7 mouse cellular contexts compared by ENCODE assay signal in the genomic region with DNA sequence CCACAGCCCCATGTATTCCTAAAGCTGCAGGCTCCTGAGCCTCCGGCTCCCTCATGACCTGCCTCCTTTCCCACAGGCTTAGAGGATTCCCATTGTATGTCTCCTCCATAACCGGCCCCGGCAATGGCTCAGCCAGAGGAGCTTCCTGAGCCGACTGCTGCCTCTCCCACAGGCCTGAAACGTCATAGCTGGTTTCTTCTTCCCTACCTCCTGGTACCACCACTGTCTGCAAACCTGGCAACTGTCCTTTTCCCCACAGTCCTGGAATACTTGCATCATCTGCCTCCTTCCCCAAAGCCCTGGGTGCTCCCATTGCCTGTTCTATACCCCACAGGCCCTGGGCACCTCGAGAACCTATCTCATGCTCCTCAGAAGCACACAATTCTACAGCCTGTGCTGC. TPM values are rescaled to one million over a fixed set of nuclear protein-coding genes. Genes with fewer than 3 reads are reported as not detected.
DNase-seq lines count a peak whose midpoint lies in the region; ATAC-seq and TF ChIP-seq lines count a peak whose summit lies in the region.

No protein-coding gene starts in this region.

- no peak for TF ChIP-seq CTCF in lung, embryonic 14.5 days (IDR thresholded peaks at IDR 0.05; ENCODE audit: low read depth)
- TF ChIP-seq CTCF in midbrain, postnatal 0 days (IDR thresholded peaks at IDR 0.05), result no peak

- H3K4me3 ChIP-seq in lung, embryonic 14.5 days (ENCODE audit: low read depth, low read length), result no peak overlapping the region
- H3K4me3 ChIP-seq in embryonic facial prominence, embryonic 15.5 days (replicated peaks), result peak overlapping the region; percentile 85; the same call in 1 of the 2 replicates
- peak overlapping the region; percentile 78 for H3K4me3 ChIP-seq in hindbrain, embryonic 15.5 days
- H3K4me3 ChIP-seq in midbrain, postnatal 0 days (ENCODE audit: low read depth, low read length), result peak overlapping the region; percentile 80; the same call in 1 of the 2 replicates

- WGBS in lung, embryonic 14.5 days, result 88% methylated on average over 6 of the region's 6 CpGs
- WGBS in embryonic facial prominence, embryonic 15.5 days, result 75% methylated on average over 6 of the region's 6 CpGs
- WGBS in hindbrain, embryonic 15.5 days, result 89% methylated on average over 6 of the region's 6 CpGs
- 72% methylated on average over 6 of the region's 6 CpGs for WGBS in midbrain, postnatal 0 days

- no peak for DNase-seq in lung, embryonic 14.5 days
- DNase-seq in lung, postnatal 10 days, result no peak
- no peak for DNase-seq in midbrain, postnatal 0 days (ENCODE audit: low spot score)
- DNase-seq in layer of hippocampus, postnatal 10 days (ENCODE audit: low spot score in 2 of 2), result no peak

- no peaks in the 10 kb centered on the region for H3K27me3 ChIP-seq in lung, embryonic 14.5 days (ENCODE audit: insufficient read depth, low read length)
- no peaks in the 10 kb centered on the region for H3K27me3 ChIP-seq in embryonic facial prominence, embryonic 15.5 days
- no peaks in the 10 kb centered on the region for H3K27me3 ChIP-seq in hindbrain, embryonic 15.5 days
- no peaks in the 10 kb centered on the region for H3K27me3 ChIP-seq in midbrain, postnatal 0 days (ENCODE audit: insufficient read depth, low read length)

- H3K4me1 ChIP-seq in lung, embryonic 14.5 days (ENCODE audit: insufficient read depth), result no peaks in the 10 kb centered on the region
- peaks cover 29% of the 10 kb centered on the region for H3K4me1 ChIP-seq in embryonic facial prominence, embryonic 15.5 days
- H3K4me1 ChIP-seq in hindbrain, embryonic 15.5 days (replicated peaks), result peaks cover 30% of the 10 kb centered on the region
- H3K4me1 ChIP-seq in midbrain, postnatal 0 days (ENCODE audit: insufficient read depth, low read length), result peaks cover 12% of the 10 kb centered on the region

- no peak overlapping the region for H3K9ac ChIP-seq in lung, embryonic 14.5 days
- H3K9ac ChIP-seq in embryonic facial prominence, embryonic 15.5 days, result 0 out of 2 replicates have a peak overlapping the region, but pooled peaks have one; percentile 71
- H3K9ac ChIP-seq in hindbrain, embryonic 15.5 days, result peak overlapping the region; percentile 81; the same call in 1 of the 2 replicates
- peak overlapping the region; percentile 90 for H3K9ac ChIP-seq in midbrain, postnatal 0 days (replicated peaks; ENCODE audit: low read length, poor library complexity, severe bottlenecking)

- peak overlapping the region; percentile 91 for H3K4me2 ChIP-seq in lung, embryonic 14.5 days
- H3K4me2 ChIP-seq in embryonic facial prominence, embryonic 15.5 days (replicated peaks), result peak overlapping the region; percentile 85; the same call in 1 of the 2 replicates
- H3K4me2 ChIP-seq in hindbrain, embryonic 15.5 days, result peak overlapping the region; percentile 72
- peak overlapping the region; percentile 91 for H3K4me2 ChIP-seq in midbrain, postnatal 0 days (ENCODE audit: low read depth, low read length, poor library complexity, severe bottlenecking)

- H3K36me3 ChIP-seq in lung, embryonic 14.5 days (ENCODE audit: insufficient read depth), result peaks cover 31% of the 10 kb centered on the region
- H3K36me3 ChIP-seq in embryonic facial prominence, embryonic 15.5 days, result peaks cover 18% of the 10 kb centered on the region
- peaks cover 19% of the 10 kb centered on the region for H3K36me3 ChIP-seq in hindbrain, embryonic 15.5 days
- 0 out of 2 replicates have a peak, but pooled peaks cover 3% of the 10 kb centered on the region for H3K36me3 ChIP-seq in midbrain, postnatal 0 days (ENCODE audit: insufficient read depth, low read length)

- no peaks in the 10 kb centered on the region for H3K9me3 ChIP-seq in lung, embryonic 14.5 days (ENCODE audit: low read depth, low read length)
- no peaks in the 10 kb centered on the region for H3K9me3 ChIP-seq in embryonic facial prominence, embryonic 15.5 days (replicated peaks)
- no peaks in the 10 kb centered on the region for H3K9me3 ChIP-seq in hindbrain, embryonic 15.5 days
- H3K9me3 ChIP-seq in midbrain, postnatal 0 days (ENCODE audit: low read length), result no peaks in the 10 kb centered on the region

- H3K27ac ChIP-seq in lung, embryonic 14.5 days (ENCODE audit: low read depth), result no peak overlapping the region
- H3K27ac ChIP-seq in embryonic facial prominence, embryonic 15.5 days (replicated peaks), result no peak overlapping the region
- no peak overlapping the region for H3K27ac ChIP-seq in hindbrain, embryonic 15.5 days (replicated peaks)
- H3K27ac ChIP-seq in midbrain, postnatal 0 days (ENCODE audit: low read depth, low read length), result no peak overlapping the region

- ATAC-seq in lung, embryonic 14.5 days (ENCODE audit: insufficient read depth), result no peak
- no peak for ATAC-seq in embryonic facial prominence, embryonic 15.5 days (ENCODE audit: insufficient number of reproducible peaks, low FRiP score, low TSS enrichment, low read depth)
- ATAC-seq in hindbrain, embryonic 15.5 days (ENCODE audit: low FRiP score, low read depth), result no peak
- ATAC-seq in midbrain, postnatal 0 days (ENCODE audit: low FRiP score), result no peak
- ATAC-seq in megakaryocyte-erythroid progenitor cell, adult 5-6 weeks (replicated peaks; ENCODE audit: low FRiP score, low TSS enrichment, poor library complexity, severe bottlenecking), result no peak

RNA-seq across cellular contexts. Expression of gene Gm43951, which starts 1.4 kb away (rescaled TPM):
- polyA plus RNA-seq in lung, embryonic 14.5 days (2014; fragmentation: Nextera tagmentation; extraction: Ambion mirVana), result not detected in 2 replicates
- 0.41 and 0.43 TPM in 2 replicates for polyA plus RNA-seq in embryonic facial prominence, embryonic 15.5 days (2015; fragmentation: Nextera tagmentation; extraction: Ambion mirVana)
- 1.5 and 1.6 TPM in 2 replicates for polyA plus RNA-seq in hindbrain, embryonic 15.5 days (2015; fragmentation: Nextera tagmentation; extraction: Ambion mirVana)
- 2.5 and 2.6 TPM in 2 replicates for total RNA-seq in midbrain, postnatal 0 days (2014; rRNA removed)
- polyA plus RNA-seq in midbrain, postnatal 0 days (2015; fragmentation: Nextera tagmentation; extraction: Ambion mirVana), result 1.1 and 1.5 TPM in 2 replicates
- 10 to 100 TPM; 11.2 to 14.3 TPM for total RNA-seq in layer of hippocampus, postnatal 10 days (2021)
- 0.84 TPM in 1 of 2 replicates, not detected in the other for total RNA-seq in megakaryocyte-erythroid progenitor cell, adult 5-6 weeks (2014; fragmentation: Nextera tagmentation)
- not detected in 2 replicates for total RNA-seq in megakaryocyte-erythroid progenitor cell, adult 5-6 weeks (2017)

RNA-seq across cellular contexts. Expression of gene 4933427D14Rik, which starts 2.0 kb away (rescaled TPM):
- polyA plus RNA-seq in lung, embryonic 14.5 days (2014; fragmentation: Nextera tagmentation; extraction: Ambion mirVana), result 14.3 and 18.3 TPM in 2 replicates
- polyA plus RNA-seq in embryonic facial prominence, embryonic 15.5 days (2015; fragmentation: Nextera tagmentation; extraction: Ambion mirVana), result 13.5 and 17.2 TPM in 2 replicates
- polyA plus RNA-seq in hindbrain, embryonic 15.5 days (2015; fragmentation: Nextera tagmentation; extraction: Ambion mirVana), result 16.3 and 20.5 TPM in 2 replicates
- 16.6 and 21.9 TPM in 2 replicates for total RNA-seq in midbrain, postnatal 0 days (2014; rRNA removed)
- polyA plus RNA-seq in midbrain, postnatal 0 days (2015; fragmentation: Nextera tagmentation; extraction: Ambion mirVana), result 13.7 and 20.6 TPM in 2 replicates
- total RNA-seq in layer of hippocampus, postnatal 10 days (2021), result 10 to 100 TPM; 23.4 to 24.3 TPM
- 15.7 and 22.5 TPM in 2 replicates for total RNA-seq in megakaryocyte-erythroid progenitor cell, adult 5-6 weeks (2014; fragmentation: Nextera tagmentation)
- total RNA-seq in megakaryocyte-erythroid progenitor cell, adult 5-6 weeks (2017), result 11.4 and 18.2 TPM in 2 replicates

RNA-seq across cellular contexts. Expression of gene Txndc17, which starts 2.1 kb away (rescaled TPM):
- polyA plus RNA-seq in lung, embryonic 14.5 days (2014; fragmentation: Nextera tagmentation; extraction: Ambion mirVana), result 182 and 190 TPM in 2 replicates
- 254 and 268 TPM in 2 replicates for polyA plus RNA-seq in embryonic facial prominence, embryonic 15.5 days (2015; fragmentation: Nextera tagmentation; extraction: Ambion mirVana)
- polyA plus RNA-seq in hindbrain, embryonic 15.5 days (2015; fragmentation: Nextera tagmentation; extraction: Ambion mirVana), result 147 and 155 TPM in 2 replicates
- total RNA-seq in midbrain, postnatal 0 days (2014; rRNA removed), result 54.1 and 57.7 TPM in 2 replicates
- polyA plus RNA-seq in midbrain, postnatal 0 days (2015; fragmentation: Nextera tagmentation; extraction: Ambion mirVana), result 137 TPM in 2 replicates
- 10 to 100 TPM; 55.1 to 56.5 TPM for total RNA-seq in layer of hippocampus, postnatal 10 days (2021)
- total RNA-seq in megakaryocyte-erythroid progenitor cell, adult 5-6 weeks (2014; fragmentation: Nextera tagmentation), result 78.7 and 97.1 TPM in 2 replicates
- 40.0 and 46.5 TPM in 2 replicates for total RNA-seq in megakaryocyte-erythroid progenitor cell, adult 5-6 weeks (2017)

RNA-seq across cellular contexts. Expression of gene Med31, which starts 10.1 kb away (rescaled TPM):
- polyA plus RNA-seq in lung, embryonic 14.5 days (2014; fragmentation: Nextera tagmentation; extraction: Ambion mirVana), result 38.9 and 40.6 TPM in 2 replicates
- polyA plus RNA-seq in embryonic facial prominence, embryonic 15.5 days (2015; fragmentation: Nextera tagmentation; extraction: Ambion mirVana), result 49.4 and 50.9 TPM in 2 replicates
- 50.5 and 54.2 TPM in 2 replicates for polyA plus RNA-seq in hindbrain, embryonic 15.5 days (2015; fragmentation: Nextera tagmentation; extraction: Ambion mirVana)
- 21.4 and 26.5 TPM in 2 replicates for total RNA-seq in midbrain, postnatal 0 days (2014; rRNA removed)
- 40.7 and 42.4 TPM in 2 replicates for polyA plus RNA-seq in midbrain, postnatal 0 days (2015; fragmentation: Nextera tagmentation; extraction: Ambion mirVana)
- 10 to 100 TPM; 14.3 to 15.8 TPM for total RNA-seq in layer of hippocampus, postnatal 10 days (2021)
- 7.8 and 15.3 TPM in 2 replicates for total RNA-seq in megakaryocyte-erythroid progenitor cell, adult 5-6 weeks (2014; fragmentation: Nextera tagmentation)
- 8.9 and 18.9 TPM in 2 replicates for total RNA-seq in megakaryocyte-erythroid progenitor cell, adult 5-6 weeks (2017)
